Mouse (Mus musculus) layer of hippocampus, adult 11-12 months (tissue): ENCODE data around the gene Zfp592.

Source experiments
- DNase-seq: peaks from one replicate; pipeline ENCODE4 v3.0.0; 2022; ENCODE audit warnings: low spot score

The Zfp592 gene

GRCm38 (mm10) chr7:80993834-80994662, 567 bp downstream of the Zfp592 start:
- DNase-seq, result no peak

DNA sequence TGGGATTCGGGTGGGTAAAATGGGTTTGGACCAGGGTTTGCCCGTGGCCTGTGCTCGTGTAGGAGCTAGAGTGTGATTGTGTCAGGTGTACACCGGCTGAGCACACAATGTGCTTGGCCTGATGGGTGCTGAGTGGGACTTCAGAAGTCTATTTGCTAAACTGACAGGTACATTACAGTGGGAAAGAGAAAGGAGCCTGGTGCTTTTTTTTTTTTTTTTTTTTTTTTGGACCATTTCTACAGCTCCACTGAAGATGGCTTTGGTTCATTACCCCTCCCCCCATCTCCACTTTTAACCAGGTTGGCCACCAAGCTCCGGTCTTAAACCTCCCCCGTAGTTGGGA, 1.2 kb downstream of the Zfp592 start:
- DNase-seq, result no peak

DNA sequence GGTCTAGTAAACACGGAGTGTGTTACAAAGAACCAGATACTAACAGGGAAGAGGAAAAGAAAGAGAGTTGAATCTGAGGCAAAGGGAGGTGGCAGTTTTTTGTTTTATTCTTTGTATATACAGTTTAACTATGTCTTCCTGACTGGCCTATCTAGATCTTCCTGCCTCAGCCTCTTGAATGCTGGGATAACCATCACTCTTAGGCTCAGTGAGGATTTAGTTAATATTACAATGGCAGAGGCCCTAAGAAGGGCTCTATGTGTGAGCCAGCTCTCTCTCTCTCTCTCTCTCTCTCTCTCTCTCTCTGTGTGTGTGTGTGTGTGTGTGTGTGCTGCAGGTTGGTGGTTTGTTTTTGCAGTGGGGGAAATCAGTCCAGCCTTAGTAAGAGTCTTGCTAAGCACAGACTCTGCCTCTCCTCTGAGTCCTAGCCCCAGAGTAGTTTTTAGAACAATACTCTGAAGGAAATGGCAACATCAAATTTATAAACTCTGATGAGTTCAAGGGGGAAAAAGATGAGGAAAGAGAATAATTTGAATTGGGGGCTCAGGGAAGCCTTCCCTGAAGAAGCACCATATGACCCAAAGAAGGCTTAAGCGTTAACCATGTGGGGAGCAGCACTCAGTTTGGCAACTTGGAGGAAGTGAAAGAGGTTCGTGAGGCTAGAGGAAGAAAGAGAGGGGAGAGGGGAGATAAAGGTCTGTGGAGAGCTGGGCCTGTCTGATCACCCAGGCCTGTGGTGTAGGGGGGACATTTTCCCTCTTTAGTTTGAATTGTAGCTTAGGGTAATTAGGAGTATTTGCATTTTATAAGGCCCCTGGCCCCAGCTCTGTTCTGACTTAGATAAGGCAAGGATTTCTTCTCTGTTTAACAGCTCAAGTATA, 2.0 kb downstream of the Zfp592 start:
- DNase-seq, result no peak

DNA sequence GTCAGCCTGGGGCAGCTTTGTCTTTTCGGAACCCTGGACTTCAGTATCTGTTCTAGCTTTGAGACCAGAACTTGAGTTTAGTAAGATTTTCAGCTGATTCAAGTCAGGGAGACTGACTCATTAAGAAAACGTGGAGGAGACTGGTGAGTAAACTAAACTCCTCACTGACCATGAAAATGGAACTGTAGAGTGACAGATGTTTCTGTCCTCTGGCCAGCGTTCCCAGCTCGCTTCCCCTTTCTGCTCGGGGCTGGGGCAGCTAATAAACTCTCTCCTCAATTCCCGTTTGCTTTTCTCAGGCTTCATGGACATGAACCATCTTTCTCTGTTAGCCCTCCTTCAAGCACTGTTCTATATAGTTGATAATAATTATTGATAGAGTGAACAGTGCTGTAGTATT, 4.3 kb downstream of the Zfp592 start:
- no peak for DNase-seq

DNA sequence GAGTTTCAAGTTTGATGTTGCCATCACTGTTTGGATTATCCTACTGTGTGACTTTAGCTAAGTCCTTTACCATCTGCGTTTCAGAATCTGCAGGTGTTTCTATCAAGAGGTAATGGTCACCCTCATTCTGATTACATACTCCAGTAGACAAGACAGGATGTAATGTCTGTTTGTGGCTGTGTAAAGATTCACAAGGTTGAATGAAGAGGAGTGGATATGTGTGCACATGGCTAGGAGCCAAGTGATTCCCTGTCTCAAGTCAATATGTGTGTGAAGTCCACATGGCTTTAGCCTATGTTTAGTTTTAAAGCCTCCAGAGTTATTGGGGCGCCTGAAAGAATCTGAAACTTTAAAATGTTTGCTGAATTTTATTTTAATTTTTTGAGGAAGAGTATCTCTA, 6.1 kb downstream of the Zfp592 start:
- no peak for DNase-seq

GRCm38 (mm10) chr7:81001844-81002243, 8.4 kb downstream of the Zfp592 start:
- no peak for DNase-seq

DNA sequence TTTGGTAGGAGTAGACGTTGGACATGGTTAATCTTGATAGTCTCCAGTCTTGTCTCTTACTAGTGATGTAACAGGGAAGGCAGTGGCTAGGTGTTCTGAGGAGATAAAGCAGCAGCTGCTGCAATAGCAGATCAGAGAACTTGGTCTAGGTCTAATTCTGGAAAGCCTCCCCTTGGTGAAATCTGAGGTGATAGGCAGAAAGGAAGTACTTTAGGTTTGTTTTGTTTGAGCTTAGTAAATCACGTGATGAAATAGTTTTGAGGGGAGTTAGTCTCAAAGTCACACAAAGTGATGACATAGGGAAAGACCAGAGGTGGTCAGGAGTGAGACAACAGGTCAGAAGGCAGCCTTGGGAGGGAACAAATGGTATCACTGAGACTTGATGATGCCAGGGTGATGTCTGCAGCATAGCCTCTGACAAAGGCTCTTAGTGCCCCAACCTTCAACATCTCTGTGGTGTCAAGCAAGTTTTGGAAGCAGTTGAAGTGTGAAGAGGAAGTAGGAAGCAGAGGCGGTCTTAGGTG, 11.1 kb downstream of the Zfp592 start:
- DNase-seq, result no peak

GRCm38 (mm10) chr7:81005969-81006368, 12.5 kb downstream of the Zfp592 start:
- no peak for DNase-seq

DNA sequence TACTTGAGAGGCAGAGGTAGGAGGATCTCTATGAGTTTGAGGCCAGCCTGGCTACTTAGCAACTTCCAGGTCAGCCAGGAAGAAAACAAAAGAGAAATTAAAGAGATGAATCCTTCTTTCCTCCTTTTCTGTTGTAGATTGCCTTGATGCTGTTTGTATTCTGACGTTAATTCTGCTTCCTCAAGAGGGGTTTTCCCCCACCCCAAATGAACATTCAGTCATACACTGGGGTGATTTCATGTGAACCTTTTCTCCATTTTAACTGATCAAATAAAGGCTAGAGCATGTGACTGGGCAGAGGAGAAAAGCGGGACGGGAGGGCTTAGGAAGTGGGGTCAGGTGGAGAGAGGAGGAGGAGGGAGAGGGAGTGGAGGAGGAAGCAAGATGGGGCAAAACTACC, 14.8 kb downstream of the Zfp592 start:
- no peak for DNase-seq

DNA sequence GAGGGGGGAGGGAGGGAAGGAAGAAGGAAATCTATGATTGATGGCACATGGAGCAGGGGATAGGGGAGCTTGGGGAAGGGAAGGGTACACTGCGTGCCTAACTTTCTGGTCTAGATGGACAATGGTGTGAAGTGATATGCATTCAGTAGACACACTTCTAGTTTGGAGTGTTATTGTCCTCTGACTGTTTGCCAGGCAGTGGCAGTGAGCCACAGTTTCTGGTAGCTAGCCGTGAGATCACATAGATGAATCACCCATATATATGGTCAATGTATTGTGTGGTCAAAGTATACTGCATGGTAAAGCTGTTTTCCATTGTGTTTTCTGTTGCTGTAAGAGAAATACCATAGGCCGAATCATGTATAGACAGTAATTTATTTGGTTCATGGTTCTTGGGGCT, 18.1 kb downstream of the Zfp592 start:
- no peak for DNase-seq

DNA sequence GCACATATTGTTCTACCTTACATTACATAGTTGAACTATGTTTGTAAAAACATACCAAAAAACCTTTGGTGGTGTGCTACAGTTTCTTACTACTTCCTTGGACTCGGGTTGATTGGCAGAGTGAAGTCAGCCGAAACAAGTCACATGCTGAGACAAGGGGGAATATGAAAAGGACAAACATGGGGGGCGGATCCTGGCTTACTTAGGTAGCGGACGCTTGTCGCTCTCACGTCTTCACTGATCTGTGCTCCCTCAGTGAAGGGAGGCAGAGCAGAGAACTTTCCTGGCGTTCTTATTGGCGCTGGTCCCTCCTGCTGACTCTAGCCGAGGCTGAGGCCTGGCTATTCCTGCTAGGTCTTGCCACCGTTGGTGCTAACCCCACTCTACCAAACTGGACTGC, 26.8 kb downstream of the Zfp592 start:
- DNase-seq, result no peak

DNA sequence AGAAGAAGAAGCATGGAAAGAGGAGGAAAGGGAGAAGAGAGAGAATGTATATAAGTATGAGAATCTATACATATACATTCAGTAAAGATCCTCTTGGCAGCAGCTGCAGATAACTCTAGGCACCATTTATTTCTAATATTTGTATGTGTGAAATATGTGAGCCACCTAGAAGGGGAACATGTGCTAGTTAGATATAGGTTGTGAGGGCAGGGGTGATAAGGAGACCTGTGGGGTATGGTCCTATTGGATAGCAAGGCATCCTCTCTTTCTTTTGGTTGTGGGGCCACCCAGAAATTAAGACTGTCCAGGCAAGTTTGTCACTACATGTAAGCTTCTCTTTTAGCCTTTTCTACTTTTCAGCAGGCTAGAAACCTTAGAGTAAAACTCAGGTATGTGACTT, 29.2 kb downstream of the Zfp592 start:
- DNase-seq, result no peak

- no peak for DNase-seq
Measured at GRCm38 (mm10) chr7:81024118-81024517, 30.6 kb downstream of the Zfp592 start.

GRCm38 (mm10) chr7:81024651-81025050, 31.2 kb downstream of the Zfp592 start:
- DNase-seq, result no peak

GRCm38 (mm10) chr7:81025751-81026150, 32.3 kb downstream of the Zfp592 start:
- no peak for DNase-seq

- no peak for DNase-seq
Measured at GRCm38 (mm10) chr7:81039711-81040110, 46.2 kb downstream of the Zfp592 start.

GRCm38 (mm10) chr7:81043023-81043620, 49.6 kb downstream of the Zfp592 start:
- DNase-seq, result no peak

GRCm38 (mm10) chr7:81047847-81048246, 54.4 kb downstream of the Zfp592 start:
- no peak for DNase-seq

GRCm38 (mm10) chr7:81048513-81048912, 55.0 kb downstream of the Zfp592 start:
- no peak for DNase-seq

DNA sequence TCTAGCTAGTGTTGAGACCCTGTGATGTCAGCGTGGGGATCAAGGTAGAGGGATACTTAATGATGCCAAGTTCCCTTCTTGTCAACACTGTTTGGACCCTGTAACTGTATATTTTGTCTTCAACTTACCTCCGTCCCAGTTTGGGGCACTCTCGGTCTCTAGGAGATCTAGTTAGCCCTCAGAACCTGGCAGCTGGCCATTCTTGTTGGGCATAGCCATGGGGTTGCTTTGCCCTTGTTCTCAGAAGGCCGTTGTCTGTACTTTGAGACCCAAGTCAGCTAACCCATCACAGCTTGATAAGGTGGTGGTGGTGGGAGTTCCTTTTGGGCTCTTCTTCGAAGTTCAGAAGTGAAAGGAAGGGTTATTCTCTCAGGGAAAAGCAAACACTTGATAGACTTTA, 56.5 kb downstream of the Zfp592 start:
- DNase-seq, result no peak

DNA sequence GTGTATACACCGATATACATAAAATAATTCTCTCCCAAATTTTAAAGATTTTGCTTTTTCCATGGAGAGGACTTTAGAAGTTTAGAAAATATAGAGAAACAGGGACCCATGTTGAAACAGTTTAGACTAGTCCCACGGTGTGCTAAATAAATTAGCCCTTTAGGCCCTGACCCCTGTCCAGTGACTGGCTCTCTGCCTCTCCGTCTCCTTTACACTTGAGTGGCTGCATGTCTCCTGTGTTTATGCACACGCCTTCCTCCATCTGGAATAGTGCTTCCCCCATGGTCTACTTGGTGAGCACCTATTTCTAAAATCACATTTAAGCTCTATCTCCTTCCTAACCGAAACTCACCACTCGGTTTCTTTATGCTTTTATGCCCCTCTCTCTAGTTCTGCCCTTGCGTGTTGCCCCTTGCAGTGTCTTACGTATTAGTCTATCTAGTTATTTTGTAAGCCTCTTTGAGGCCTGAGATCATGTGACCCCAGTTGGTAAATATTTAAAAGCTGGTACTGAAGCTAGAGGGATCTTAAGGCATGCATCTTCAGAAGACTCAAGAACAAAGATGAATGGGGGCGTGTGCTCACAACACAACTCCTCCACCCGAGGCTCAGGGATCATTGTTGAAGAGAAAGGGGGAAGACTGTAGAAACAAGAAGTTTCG, 62.4 kb downstream of the Zfp592 start:
- DNase-seq, result no peak

DNA sequence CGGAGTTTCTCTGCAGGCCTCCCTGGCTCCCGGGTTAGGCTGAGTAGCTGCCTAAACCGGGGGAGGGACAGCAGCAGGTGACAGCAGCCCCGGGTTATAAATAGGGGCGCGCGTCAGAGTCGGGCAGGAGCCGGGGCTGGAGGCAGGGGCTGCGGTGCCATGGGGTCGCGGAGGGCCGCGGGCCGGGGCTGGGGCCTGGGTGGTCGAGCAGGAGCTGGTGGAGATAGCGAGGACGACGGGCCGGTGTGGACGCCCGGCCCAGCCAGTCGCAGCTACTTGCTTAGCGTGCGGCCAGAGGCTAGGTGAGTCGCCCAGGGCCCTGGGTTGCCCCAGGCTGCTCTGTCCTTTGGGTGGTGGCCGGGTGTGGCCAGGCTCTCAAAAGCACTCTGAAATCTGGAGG, 64.0 kb downstream of the Zfp592 start, which contains the start of gene Alpk3:
Alpk3 (plus strand) TSS at position 130 of the 400 bp plus-strand sequence.
- DNase-seq, result no peak
